Mouse (Mus musculus): ENCODE measurements around the gene Pus7l.
A peak's percentile ranks its signal among the peaks of the same experiment; 100 is the strongest.

The Pus7l gene

DNA sequence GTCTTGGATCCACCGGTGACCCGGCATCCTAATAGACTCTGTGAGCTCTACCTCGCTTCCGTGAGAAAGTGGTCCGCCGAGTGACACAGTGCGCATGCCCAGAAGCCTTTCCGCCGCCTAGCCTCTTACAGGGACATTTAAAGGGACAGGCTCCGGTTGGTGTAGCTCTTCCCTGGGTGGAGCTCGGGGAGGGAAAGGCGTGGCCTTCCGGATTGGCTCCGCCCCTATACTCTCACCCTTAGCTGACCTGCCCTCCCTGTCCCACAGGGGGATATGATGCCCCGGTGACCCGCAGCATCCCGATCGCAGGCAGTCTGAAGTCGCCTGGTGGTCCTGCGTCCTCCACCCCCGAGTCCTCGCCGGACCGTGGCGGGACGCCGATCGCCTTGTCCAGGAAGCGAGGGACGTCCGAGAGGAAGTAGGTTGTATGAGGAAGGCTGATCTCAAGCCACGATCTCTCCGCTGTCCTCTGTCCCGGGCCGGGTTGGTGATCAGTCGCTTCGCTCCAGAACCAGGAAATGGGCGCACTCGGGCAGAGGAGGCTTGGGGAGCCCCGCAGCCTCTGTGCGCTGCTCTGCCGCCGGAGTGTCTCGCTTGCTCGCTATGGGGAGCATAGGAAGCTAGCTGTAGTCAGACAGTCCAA, at the start of gene Pus7l, which contains the start of gene Irak4:
Gene Pus7l, minus strand, starts transcription at position 139 of the 643 bp plus-strand sequence.
Gene Irak4, plus strand, starts transcription at position 235 of the 643 bp plus-strand sequence.
- DNase-seq (ENCODE audit: extremely low spot score): peak; percentile 96

DNA sequence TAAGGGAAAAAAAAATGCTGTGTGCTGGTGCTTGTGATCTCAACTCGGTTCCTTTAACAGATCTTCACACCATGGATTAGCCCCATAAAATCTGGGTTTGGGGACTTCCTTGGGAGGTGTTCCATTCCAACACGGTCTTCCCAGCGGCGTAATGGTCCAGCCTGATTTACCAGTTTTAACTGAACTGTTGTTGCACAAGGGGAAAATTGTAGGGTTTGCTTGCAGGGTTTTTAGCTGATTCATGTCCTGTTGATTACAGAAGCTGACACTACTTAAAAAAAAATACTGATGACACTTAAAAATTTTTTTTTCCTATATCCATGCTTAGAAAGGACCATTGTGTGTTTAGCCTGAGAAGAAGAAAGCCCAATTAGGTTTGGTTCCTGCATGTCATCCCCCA, 48.0 kb upstream of the Pus7l start:
- DNase-seq (ENCODE audit: extremely low spot score): no peak

DNA sequence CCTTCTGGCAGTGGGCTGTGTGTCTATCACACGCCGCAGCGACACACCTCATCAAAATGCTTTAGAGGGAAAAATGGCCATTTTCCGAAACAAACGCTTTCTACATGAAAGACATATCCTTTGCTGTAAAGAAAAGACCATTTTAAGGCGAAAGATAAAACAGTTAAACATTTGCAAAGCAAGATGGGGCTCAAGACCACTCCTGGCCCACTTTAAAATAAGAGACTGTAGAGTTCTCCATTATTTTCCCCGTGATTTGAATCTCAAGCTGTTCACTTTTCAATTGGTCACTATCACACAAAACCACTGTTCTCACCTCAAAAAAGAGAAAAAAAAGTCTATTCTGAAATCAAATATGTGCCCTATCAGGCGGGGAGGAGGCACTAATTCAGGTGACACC, 46.7 kb upstream of the Pus7l start:
- no peak for DNase-seq (ENCODE audit: extremely low spot score)

- DNase-seq (ENCODE audit: extremely low spot score): peak; percentile 99
Measured at GRCm38 (mm10) chr15:94589219-94590075, 46.1 kb upstream of the Pus7l start, which contains the start of gene Twf1. Gene Twf1, minus strand, starts transcription at chr15:94589889.

GRCm38 (mm10) chr15:94587826-94588715, 44.7 kb upstream of the Pus7l start:
- no peak for DNase-seq (ENCODE audit: extremely low spot score)

DNA sequence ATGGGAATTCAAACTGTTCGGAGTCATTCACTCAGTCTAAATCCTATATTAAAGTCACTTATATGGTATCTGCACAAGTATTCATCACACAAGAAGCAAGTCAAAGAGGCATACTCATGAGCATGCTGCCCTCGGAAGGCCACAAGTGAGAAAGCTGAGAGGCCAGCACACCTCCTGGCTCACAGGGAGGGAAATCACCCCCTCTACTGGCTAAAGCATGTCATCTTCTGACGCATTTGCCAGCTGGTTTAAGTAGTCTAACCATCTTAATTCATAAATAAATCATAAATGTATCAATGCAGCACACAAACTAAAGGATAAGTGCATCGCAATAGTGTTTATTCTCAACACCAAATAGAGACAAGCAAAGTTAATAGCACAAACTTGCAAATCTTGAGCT, 41.4 kb upstream of the Pus7l start:
- DNase-seq (ENCODE audit: extremely low spot score): no peak

GRCm38 (mm10) chr15:94583153-94583552, 39.8 kb upstream of the Pus7l start:
- no peak for DNase-seq (ENCODE audit: extremely low spot score)

DNA sequence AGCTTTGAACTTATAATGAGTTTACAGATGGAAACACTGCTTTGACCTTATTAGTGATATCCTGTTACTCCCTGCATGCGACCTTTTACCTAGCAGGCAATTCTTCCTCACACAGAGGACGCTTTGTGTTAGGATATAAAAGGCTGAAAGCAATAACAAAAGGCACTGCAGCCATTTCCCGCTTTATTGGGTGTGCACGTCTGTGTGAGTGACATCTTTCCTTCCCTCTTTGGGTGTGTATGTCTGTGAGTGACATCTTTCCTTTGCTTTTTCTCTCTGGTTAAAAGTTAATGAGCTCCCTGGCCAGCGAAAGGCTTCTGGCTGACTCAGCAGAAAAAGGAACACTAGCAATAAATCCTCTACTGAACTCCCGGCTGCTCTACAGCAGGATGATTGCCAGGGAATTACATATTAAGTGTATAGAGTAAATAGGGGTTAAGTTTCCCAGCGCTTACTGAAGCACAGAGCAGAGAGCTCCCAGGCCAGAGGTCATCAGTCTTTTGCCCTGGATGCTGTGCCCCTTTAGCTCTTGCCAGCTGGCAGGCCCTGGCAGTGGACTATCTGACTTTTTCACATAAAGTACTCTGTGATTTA, 38.8 kb upstream of the Pus7l start:
- DNase-seq (ENCODE audit: extremely low spot score): no peak

DNA sequence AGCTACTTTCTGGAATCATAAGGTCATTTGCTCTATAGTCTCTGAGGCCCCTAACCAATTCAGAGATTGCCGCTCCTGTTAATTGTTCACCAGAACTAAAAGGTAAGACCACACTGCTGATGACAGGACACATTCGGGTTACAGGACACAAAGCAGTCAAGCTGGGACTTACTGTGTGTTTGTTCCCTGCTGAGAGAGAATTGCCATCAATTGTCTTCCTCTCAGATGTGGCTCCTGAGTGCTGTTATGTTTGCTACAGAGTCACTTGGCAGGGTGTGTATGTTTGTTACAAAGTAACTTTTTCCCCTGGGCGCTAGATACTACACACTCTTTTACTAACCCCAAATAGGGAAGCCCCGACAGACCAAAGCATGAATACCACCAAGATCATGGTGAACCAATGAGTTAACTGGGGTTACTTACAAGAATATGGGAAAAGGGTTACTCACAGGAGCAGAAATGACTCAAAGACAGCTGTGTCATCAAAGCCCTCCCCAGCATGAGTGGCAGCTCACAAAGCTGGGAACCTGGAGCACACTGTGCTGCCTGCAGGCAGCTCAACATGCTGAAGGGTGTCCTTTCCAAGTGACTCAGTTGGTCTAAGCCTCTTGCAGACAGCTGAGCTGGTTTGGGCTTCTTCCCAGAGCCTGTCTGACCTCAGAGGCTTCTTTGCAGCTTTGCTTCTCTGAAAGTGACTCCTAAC, 31.4 kb upstream of the Pus7l start:
- DNase-seq (ENCODE audit: extremely low spot score): no peak

GRCm38 (mm10) chr15:94572746-94573145, 29.4 kb upstream of the Pus7l start:
- DNase-seq (ENCODE audit: extremely low spot score): no peak

DNA sequence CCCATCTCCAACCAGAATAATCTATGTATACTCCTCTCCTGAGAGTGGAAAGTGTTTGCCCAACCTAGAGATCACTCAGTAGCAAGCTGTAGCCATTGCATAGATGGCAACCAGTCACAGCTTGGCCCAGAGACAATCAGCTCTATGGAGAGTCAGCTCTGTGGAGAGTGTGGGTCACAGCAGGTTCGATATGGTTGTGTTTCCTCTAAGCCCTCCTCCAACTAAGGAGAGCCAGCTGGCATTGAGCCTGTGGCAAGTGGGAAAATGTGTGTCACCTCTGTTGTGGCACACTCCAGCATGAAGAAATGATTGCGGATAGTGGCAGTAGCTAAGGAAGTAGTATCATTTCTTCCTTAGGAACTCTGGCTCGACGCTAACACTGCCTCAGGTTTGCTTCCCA, 28.2 kb upstream of the Pus7l start:
- no peak for DNase-seq (ENCODE audit: extremely low spot score)

DNA sequence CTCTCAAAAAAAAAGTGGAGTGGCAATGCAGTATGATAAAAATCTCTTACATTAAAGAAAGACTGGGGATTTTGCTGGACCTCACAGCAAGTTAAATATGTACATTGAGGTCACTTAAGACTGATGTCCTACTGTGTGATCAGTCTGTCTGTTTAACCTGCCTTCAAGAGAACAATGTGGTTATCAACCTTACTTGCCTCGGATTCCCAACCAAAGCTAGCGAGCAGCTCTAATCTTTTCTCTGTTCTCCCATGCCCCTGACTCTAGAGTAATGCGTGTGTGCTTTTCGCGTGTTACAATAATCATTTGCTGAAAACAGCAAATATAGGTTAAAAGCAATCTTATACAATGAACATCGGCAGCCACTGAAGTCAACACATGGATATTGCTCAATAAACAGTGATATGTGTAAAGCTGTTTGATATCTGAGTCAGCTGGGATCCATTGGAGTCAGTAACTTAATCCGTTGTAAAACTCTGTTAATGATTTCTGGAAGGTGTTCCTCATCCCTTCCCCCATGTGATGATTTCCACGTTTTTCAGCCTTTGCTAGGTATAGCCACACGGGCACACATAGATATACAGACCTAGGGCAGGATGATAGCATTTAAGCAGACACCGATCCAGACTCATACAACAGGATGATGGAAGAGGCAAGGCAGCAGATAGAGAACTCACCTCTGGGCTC, 25.3 kb upstream of the Pus7l start:
- DNase-seq (ENCODE audit: extremely low spot score): no peak

DNA sequence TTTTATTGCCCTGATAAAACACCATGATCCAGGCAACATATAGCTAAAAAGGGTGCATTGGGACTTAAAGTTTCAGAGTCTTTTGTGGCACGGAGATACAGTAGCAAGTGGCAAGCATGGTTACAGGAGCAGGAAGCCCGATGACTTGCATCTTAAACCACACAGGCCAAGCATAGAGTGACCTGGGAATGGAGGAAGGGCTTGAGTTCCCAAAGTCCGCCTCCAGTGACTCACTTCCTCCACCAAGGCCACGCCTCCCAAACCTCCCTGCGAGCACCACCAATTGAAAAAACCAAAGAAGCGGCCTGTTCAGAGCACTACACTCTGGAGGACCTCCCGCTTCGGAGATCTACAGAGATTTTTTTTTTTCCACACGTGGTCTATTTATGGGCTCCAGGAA, 22.5 kb upstream of the Pus7l start:
- DNase-seq (ENCODE audit: extremely low spot score): no peak

DNA sequence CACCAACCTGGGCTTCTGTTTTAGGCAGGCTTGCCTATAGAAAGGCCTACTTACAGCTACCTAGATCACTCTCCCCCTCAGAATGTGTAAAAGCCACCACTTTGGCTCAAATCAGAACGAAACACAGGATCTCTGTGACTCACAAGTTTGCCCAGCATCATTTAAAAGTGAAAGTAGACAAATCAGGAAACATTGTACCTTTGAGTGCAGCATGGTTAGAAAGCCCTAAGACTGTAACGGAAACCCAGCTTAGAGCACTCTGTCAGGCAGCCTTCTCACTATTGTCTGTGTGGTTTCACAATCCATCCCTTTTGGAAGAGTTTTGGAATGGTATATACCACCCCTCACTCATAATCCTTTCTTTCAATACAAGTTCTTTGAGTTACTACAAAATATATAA, 21.6 kb upstream of the Pus7l start:
- DNase-seq (ENCODE audit: extremely low spot score): no peak

GRCm38 (mm10) chr15:94558895-94559656, 15.7 kb upstream of the Pus7l start:
- no peak for DNase-seq (ENCODE audit: extremely low spot score)

- DNase-seq (ENCODE audit: extremely low spot score): peak; percentile 72
Measured at GRCm38 (mm10) chr15:94557442-94557841, 14.1 kb upstream of the Pus7l start.

DNA sequence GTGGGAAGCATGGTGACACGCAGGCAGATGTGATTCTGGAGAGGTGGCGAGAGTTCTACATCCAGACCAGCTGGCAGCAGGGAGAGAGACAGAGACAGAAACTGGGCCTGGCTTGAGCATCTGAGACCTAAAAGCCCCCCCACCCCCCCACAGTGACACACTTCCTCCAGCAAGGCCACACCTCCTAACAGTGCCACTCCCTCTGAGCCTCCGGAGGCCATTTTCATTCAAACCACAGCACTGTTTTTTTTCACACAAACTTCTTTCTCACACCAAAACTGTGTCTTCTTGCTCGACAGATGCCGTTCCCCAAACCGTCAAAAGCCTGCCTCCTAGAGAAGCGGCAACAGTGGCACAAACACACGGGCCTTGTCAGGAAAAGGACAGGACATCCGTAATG, 10.2 kb upstream of the Pus7l start:
- no peak for DNase-seq (ENCODE audit: extremely low spot score)

GRCm38 (mm10) chr15:94544844-94545243, 1.5 kb upstream of the Pus7l start:
- no peak for DNase-seq (ENCODE audit: extremely low spot score)

- DNase-seq (ENCODE audit: extremely low spot score): no peak
Measured at GRCm38 (mm10) chr15:94544052-94544636, 797 bp upstream of the Pus7l start.

All from embryo, embryonic 9.5 days (tissue).